Mouse (Mus musculus) erythroblast, embryonic 14.5 days (primary cell): ENCODE results near the gene Kcne4. TPM values are rescaled to one million over a fixed set of nuclear protein-coding genes. Genes with fewer than 3 reads are reported as not detected.

Experiments
- H3K27me3 ChIP-seq: 2 replicates; pipeline ENCODE4 v1.6.1; 2012; ENCODE audit warnings: inconsistent platforms; ENCODE audit not compliant: control insufficient read depth
- H3K36me3 ChIP-seq: 2 replicates; pipeline ENCODE4 v1.6.1; 2012; ENCODE audit warnings: mild to moderate bottlenecking, inconsistent platforms; ENCODE audit not compliant: control insufficient read depth
- H3K4me1 ChIP-seq: 2 replicates; pipeline ENCODE4 v1.6.1; 2012; ENCODE audit warnings: inconsistent platforms; ENCODE audit not compliant: control insufficient read depth
- H3K4me3 ChIP-seq: replicated peaks from 2 replicates; pipeline ENCODE3; 2012; ENCODE audit warnings: moderate library complexity, mild to moderate bottlenecking, inconsistent platforms
- H3K9me3 ChIP-seq: 2 replicates; pipeline ENCODE4 v1.6.1; 2012; ENCODE audit warnings: low read length, inconsistent platforms, mixed read lengths; ENCODE audit not compliant: control insufficient read depth
- GATA1 ChIP-seq: IDR thresholded peaks from 2 replicates; pipeline ENCODE4 v1.6.1; 2012; ENCODE audit warnings: low read length, inconsistent platforms, mixed read lengths
- TAL1 ChIP-seq: IDR thresholded peaks from 3 replicates; pipeline ENCODE4 v1.6.1; 2012; ENCODE audit warnings: low read length, inconsistent platforms, mixed read lengths
- polyA plus RNA-seq: library from polyadenylated mRNA; stranded (reverse); fragments of >175 nt; gene quantifications from 2 replicates; pipeline ENCODE4 v1.2.3, GENCODE M21; 2012

Kcne4 gene
- polyA plus RNA-seq, 1 experiment: not detected

DNA sequence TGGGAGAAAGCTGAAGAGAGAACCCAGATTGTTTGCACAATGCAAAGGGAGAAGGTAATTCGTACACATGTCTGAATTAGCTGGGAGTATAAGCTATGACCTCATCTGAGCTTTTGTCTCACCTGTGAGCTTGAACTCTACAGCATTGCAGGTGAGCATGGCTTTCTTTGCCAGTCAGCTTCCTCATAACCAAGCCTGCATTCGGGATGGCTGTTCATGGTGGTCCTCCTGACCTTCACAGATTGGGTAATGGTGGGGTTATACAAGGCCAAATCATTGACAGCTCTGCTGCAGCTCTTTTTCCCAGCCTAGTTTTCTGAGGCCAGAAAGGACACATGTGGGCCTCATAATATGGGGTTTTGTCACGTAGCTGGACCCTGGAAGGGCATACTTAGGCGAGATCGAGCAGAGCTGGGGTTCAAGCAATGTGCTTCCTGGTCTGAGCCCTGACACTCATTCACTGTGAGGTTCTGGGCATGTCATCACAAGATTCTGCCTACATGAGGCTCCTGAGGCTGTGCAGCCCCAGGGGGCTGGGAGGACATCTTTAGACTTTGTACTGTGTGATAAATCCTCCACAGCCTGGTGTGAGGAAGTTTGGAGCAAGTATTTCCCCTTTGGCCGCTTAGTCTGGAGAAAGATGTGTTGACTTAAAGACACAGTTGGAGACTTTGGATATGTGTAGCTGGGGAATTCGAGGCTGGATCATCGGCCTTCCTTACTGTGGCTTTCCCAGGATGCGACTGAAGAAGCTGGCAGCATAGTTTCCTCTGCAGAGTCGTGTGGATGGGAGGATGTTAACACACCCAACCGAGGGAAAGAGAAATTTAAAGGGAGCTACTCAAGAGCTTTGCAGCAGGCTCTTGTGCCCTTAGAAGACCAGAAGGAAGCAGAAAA, 2.3 kb downstream of the Kcne4 start:
- Histone ChIP-seq H3K9me3 (peaks cover 29% of the 10 kb centered on the region), H3K4me1 (no peaks in the 10 kb centered on the region), H3K36me3 (no peaks in the 10 kb centered on the region), H3K4me3 (no peak overlapping the region), H3K27me3 (no peaks in the 10 kb centered on the region)
- TF ChIP-seq GATA1 (no peak), TAL1 (no peak)

DNA sequence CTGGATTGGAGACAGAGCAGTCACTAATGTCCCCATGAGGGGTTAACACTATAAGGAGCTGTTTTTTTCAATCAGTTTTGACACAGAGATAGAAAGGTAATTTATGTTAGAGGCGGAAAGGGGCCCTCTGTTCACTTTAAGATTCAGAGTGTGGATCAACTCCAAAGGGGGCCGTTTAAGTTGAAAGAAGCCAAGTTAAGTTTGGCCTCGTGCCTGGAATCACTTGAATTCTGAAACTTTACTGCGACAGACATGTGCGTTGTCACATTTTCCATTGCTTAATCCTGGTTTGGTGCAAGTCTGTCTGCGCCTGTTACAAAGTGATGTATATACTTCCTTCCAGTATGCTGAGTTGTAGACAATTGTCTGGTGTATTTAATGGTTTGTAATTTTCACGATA, 3.0 kb downstream of the Kcne4 start:
- Histone ChIP-seq H3K4me1 (no peaks in the 10 kb centered on the region), H3K36me3 (no peaks in the 10 kb centered on the region), H3K27me3 (no peaks in the 10 kb centered on the region), H3K4me3 (no peak overlapping the region), H3K9me3 (peaks cover 30% of the 10 kb centered on the region)
- no peak for TF ChIP-seq TAL1
- TF ChIP-seq GATA1: no peak

DNA sequence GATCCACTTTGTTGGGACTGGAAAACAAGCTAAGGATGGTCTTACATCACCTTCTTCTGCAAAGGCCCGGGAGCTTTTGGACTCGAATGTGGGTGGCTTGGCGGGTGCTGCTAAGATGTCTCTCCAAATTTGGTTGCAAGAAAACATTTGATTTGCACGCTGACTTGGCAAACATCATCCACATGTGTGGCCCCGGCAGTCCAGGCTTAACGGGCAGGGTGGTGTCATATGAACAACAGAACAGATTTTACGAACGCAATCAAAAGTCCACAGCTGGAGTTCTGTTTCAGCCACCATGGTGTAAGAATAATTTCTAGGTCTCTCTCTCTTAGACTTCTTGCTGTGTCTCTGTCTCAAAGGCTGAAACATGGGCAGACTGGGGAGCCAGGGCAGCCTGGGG, 3.6 kb downstream of the Kcne4 start:
- no peaks in the 10 kb centered on the region for H3K36me3 ChIP-seq
- H3K4me1 ChIP-seq: no peaks in the 10 kb centered on the region
- no peaks in the 10 kb centered on the region for H3K27me3 ChIP-seq
- TF ChIP-seq TAL1: no peak
- TF ChIP-seq GATA1: no peak
- H3K9me3 ChIP-seq: peaks cover 30% of the 10 kb centered on the region
- no peak overlapping the region for H3K4me3 ChIP-seq

DNA sequence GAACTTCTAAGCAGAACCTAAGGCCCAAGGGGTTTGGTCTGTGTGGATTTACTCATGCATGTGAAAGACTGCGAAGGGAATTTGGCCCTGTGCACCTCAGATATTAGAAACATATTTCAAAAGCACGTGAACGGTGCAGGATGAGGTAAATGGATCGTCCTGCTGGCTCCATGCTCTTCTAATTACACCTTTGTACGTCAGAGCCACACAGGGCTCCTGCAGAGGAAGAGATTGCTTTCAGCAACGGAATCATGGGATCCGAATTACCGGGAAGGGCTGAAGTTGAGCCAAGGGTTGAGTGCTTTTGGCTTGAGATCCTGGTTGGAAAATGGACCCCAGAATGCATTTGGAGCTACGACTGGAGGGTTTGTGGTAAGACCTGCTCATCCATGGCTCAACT, 4.6 kb downstream of the Kcne4 start:
- no peaks in the 10 kb centered on the region for H3K4me1 ChIP-seq
- no peak overlapping the region for H3K4me3 ChIP-seq
- TF ChIP-seq TAL1 (no peak), GATA1 (no peak)
- no peaks in the 10 kb centered on the region for H3K36me3 ChIP-seq
- peaks cover 30% of the 10 kb centered on the region for H3K9me3 ChIP-seq
- no peaks in the 10 kb centered on the region for H3K27me3 ChIP-seq

DNA sequence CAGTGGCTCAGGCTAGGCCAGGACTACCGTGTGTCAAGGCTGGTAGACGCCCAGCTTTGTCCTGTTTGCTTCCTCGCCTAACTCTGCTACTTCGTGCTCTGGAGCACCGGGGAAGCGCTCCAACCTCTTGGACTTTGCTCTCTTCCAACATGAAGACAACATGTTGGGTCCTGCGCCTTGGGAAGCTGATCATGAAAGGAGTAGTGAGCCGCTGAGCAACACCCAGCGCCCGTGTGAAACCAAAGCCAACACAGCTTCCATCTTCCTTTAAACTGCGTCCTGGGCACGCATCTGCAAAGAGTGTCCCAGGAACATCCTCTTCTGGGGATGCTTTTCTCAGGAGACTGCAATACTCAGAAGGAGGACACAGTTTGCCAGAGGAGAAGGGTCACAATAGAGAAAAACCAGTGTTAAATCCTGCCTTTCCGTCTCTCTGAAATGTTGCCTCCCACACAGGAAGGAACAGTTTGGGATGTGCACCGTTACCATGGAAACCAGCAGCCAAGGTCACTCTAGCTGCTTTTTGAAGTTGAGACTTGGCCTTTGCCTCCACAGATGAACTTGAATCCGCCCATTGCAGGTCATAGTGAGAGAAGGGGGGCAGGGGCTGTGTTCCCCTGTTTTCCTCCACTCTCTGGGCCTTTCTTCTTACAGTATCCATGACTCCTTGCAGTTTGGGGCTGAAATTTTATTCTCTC, 5.3 kb downstream of the Kcne4 start:
- H3K4me1 ChIP-seq: no peaks in the 10 kb centered on the region
- no peaks in the 10 kb centered on the region for H3K36me3 ChIP-seq
- H3K4me3 ChIP-seq: no peak overlapping the region
- peaks cover 30% of the 10 kb centered on the region for H3K9me3 ChIP-seq
- H3K27me3 ChIP-seq: no peaks in the 10 kb centered on the region
- TF ChIP-seq TAL1 (no peak), GATA1 (no peak)

DNA sequence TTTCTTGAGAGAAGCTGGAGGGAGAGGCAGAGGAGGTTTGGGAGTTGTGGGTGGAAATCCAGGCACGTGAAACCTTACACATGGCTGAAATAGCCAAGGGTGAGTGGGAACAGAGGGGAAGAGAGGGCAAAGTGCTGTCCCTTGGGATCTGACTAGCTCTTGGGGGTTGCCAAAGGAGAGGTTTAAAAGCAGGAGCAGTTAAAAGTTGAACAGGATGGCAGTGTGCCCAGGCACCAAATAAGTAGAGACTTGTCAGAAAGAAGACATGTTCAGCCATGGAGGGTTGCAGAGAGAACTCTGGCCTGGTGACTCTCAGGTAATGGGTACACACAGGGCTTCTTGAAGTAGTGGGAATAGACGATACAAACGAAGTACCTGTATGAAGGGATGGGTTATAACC, 8.7 kb downstream of the Kcne4 start:
- H3K4me1 ChIP-seq: no peaks in the 10 kb centered on the region
- H3K9me3 ChIP-seq: peaks cover 16% of the 10 kb centered on the region
- TF ChIP-seq TAL1 (no peak), GATA1 (no peak)
- H3K27me3 ChIP-seq: no peaks in the 10 kb centered on the region
- no peak overlapping the region for H3K4me3 ChIP-seq
- no peaks in the 10 kb centered on the region for H3K36me3 ChIP-seq

DNA sequence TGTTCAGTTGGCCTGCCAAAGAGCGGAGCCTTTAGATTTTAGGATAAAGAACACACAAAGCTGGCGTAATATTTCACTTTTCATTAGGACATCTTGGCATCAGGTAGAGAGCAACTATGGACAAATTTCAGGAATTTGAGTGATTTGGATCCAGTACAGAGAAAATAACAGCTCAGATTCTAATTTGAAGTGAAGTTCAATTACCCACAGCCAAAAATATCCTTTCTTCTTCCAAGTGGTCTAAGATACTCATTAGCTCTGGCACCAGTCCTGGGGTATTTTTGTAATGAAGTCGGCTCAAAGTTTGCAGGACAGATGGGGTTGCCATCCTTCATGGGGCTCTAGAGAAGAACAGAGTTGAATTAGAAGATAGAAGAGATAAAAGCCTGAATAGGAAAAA, 21.9 kb downstream of the Kcne4 start:
- TF ChIP-seq TAL1: no peak
- TF ChIP-seq GATA1: no peak
- no peaks in the 10 kb centered on the region; the same call in 1 of the 2 replicates for H3K9me3 ChIP-seq
- no peaks in the 10 kb centered on the region for H3K27me3 ChIP-seq
- no peak overlapping the region for H3K4me3 ChIP-seq
- no peaks in the 10 kb centered on the region for H3K4me1 ChIP-seq
- no peaks in the 10 kb centered on the region for H3K36me3 ChIP-seq

DNA sequence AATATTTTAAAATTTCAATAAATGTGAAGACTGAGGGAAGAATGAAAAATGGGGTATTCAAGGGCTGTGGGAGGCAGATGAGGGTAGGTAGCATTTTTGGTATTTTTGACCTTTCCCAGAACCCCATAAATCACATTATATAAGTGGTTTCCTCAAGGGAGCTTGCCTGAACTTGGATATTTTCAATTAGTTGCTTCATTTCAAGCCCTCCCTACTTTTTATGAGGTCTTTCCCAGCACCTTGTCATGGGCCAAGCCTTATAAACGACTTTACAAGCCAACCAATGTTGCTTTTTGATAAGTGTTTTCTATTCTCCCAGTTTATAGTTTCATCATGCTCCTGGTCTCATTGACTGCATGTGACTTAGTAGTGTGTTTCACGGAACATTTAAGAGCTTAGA, 24.2 kb downstream of the Kcne4 start:
- Histone ChIP-seq H3K36me3 (no peaks in the 10 kb centered on the region), H3K4me1 (no peaks in the 10 kb centered on the region), H3K27me3 (no peaks in the 10 kb centered on the region), H3K9me3 (no peaks in the 10 kb centered on the region; the same call in 1 of the 2 replicates), H3K4me3 (no peak overlapping the region)
- TF ChIP-seq TAL1 (no peak), GATA1 (no peak)

DNA sequence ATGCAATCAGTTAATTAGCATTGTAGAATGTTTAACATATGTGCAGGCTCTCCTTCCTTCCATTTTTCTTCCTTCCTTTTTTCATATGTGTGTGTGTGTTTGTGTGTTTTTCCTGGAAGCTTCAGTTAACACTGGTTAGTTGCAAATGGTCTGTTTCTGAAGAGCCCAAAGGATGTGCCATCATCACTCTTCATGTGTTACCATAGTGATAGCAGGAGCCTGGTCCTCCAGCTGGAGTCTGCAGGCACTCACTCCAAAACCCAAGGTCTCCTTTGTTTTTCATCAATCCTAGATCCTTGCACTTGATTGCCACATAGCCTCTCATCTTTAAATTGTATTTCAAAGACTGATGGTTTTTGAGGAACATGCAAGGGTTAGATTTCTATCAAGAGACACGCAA, 29.1 kb downstream of the Kcne4 start:
- Histone ChIP-seq H3K9me3 (peaks cover 2% of the 10 kb centered on the region; the same call in 1 of the 2 replicates), H3K36me3 (no peaks in the 10 kb centered on the region), H3K4me1 (no peaks in the 10 kb centered on the region), H3K4me3 (no peak overlapping the region), H3K27me3 (no peaks in the 10 kb centered on the region)
- no peak for TF ChIP-seq GATA1
